Mouse (Mus musculus) bone marrow macrophage, adult 2 months (primary cell): ENCODE results near the gene Pde1b.

Experiments
- CTCF ChIP-seq: IDR thresholded peaks from 2 replicates; pipeline ENCODE4 v1.5.1; 2012; ENCODE audit warnings: low read depth, mild to moderate bottlenecking, low read length, moderate library complexity
- POLR2A ChIP-seq: IDR thresholded peaks from 2 replicates; pipeline ENCODE4 v1.6.1; 2012; ENCODE audit warnings: mild to moderate bottlenecking, low read depth, low read length, borderline replicate concordance

GRCm38 (mm10) chr15:103535786-103536185 lies 33.0 kb downstream of the Pde1b start:
- no peak for TF ChIP-seq CTCF
- TF ChIP-seq POLR2A: no peak
